Mouse (Mus musculus) liver, embryonic 15.5 days (tissue): ENCODE results near the gene Tmem251. TPM values are rescaled to one million over a fixed set of nuclear protein-coding genes. Genes with fewer than 3 reads are reported as not detected.

ENCODE experiments used
- ATAC-seq: fragments of 200-750 bp; cut with Nextera tagmentation; 2 replicates; pipeline ENCODE4 v1.8.0; 2017; ENCODE audit warnings: moderate number of reproducible peaks, mild to moderate bottlenecking, moderate library complexity; ENCODE audit not compliant: insufficient read depth
- H3K27ac ChIP-seq: fragments of 300-500 bp; sonication (generic); replicated peaks from 2 replicates; pipeline ENCODE4 v1.5.1; 2015; ENCODE audit warnings: mild to moderate bottlenecking, inconsistent platforms
- H3K27me3 ChIP-seq: fragments of 300-500 bp; sonication (generic); 2 replicates; pipeline ENCODE4 v1.6.1; 2015; ENCODE audit warnings: mild to moderate bottlenecking, inconsistent platforms
- H3K36me3 ChIP-seq: fragments of 300-500 bp; sonication (generic); replicated peaks from 2 replicates; pipeline ENCODE4 v1.6.1; 2015; ENCODE audit warnings: moderate library complexity, mild to moderate bottlenecking, inconsistent platforms
- H3K4me1 ChIP-seq: fragments of 300-500 bp; sonication (generic); replicated peaks from 2 replicates; pipeline ENCODE4 v1.6.1; 2015; ENCODE audit warnings: inconsistent platforms
- H3K4me2 ChIP-seq: fragments of 300-500 bp; sonication (generic); 2 replicates; pipeline ENCODE4 v1.6.1; 2015; ENCODE audit warnings: moderate library complexity, mild to moderate bottlenecking, inconsistent platforms
- H3K4me3 ChIP-seq: fragments of 300-500 bp; sonication (generic); replicated peaks from 2 replicates; pipeline ENCODE4 v1.5.1; 2015; ENCODE audit warnings: mild to moderate bottlenecking, inconsistent platforms
- H3K9ac ChIP-seq: fragments of 300-500 bp; sonication (generic); 2 replicates; pipeline ENCODE4 v1.6.1; 2015; ENCODE audit warnings: moderate library complexity, mild to moderate bottlenecking, inconsistent platforms
- H3K9me3 ChIP-seq: fragments of 300-500 bp; sonication (generic); replicated peaks from 2 replicates; pipeline ENCODE4 v1.6.1; 2016; ENCODE audit warnings: inconsistent platforms
- WGBS: fragments of 180-500 bp; shearing (Covaris S2); methylation state at CpG from one replicate; pipeline ENCODE4 v1.1.7; 2015; ENCODE audit warnings: mixed read lengths; ENCODE audit not compliant: insufficient replicate concordance; 5-methylcytosine and 5-hydroxymethylcytosine counted together
- polyA plus RNA-seq: library from polyadenylated mRNA; unstranded; fragments of >200 nt; fragmentation: Nextera tagmentation; extraction: Ambion mirVana; gene quantifications from 2 replicates; pipeline ENCODE4 v1.2.1, GENCODE M21; 2015

Tmem251 gene
- polyA plus RNA-seq: 5.6 and 5.7 TPM in 2 replicates

- Histone ChIP-seq H3K4me3 (peak within 1 kb of the TSS; percentile 92), H3K4me2 (peak within 1 kb of the TSS; percentile 78), H3K9me3 (no peaks in the 10 kb centered on the region), H3K4me1 (peaks cover 38% of the 10 kb centered on the region), H3K9ac (peak within 1 kb of the TSS; percentile 92), H3K27me3 (no peaks in the 10 kb centered on the region), H3K36me3 (peaks cover 29% of the 10 kb centered on the region), H3K27ac (peak within 1 kb of the TSS; percentile 96)
- WGBS: under 1% methylated on average over 63 of the region's 63 CpGs
- peak; percentile 96 for ATAC-seq
Measured at GRCm38 (mm10) chr12:102743589-102744574, at the start of gene Tmem251, which contains the start of gene Moap1. Gene Tmem251, plus strand, starts transcription at chr12:102743762. Gene Moap1, minus strand, starts transcription at chr12:102743661.

- Histone ChIP-seq H3K36me3 (no peaks in the 10 kb centered on the region), H3K27me3 (no peaks in the 10 kb centered on the region), H3K4me3 (no peak overlapping the region), H3K4me2 (peak overlapping the region; percentile 23; the same call in 1 of the 2 replicates), H3K27ac (0 out of 2 replicates have a peak overlapping the region, but pooled peaks have one; percentile 6), H3K9ac (no peak overlapping the region), H3K4me1 (peaks cover 81% of the 10 kb centered on the region), H3K9me3 (no peaks in the 10 kb centered on the region)
- WGBS: 59% methylated on average over 18 of the region's 18 CpGs
- no peak for ATAC-seq
Measured at GRCm38 (mm10) chr12:102695369-102696239, 48.0 kb upstream of the Tmem251 start.

- no peak for ATAC-seq
- H3K9me3 ChIP-seq: no peaks in the 10 kb centered on the region
- H3K36me3 ChIP-seq: no peaks in the 10 kb centered on the region
- H3K4me3 ChIP-seq: no peak overlapping the region
- H3K4me2 ChIP-seq: no peak overlapping the region
- H3K27me3 ChIP-seq: no peaks in the 10 kb centered on the region
- no peak overlapping the region for H3K9ac ChIP-seq
- 74% methylated on average over 14 of the region's 14 CpGs for WGBS
- peaks cover 72% of the 10 kb centered on the region for H3K4me1 ChIP-seq
- H3K27ac ChIP-seq: no peak overlapping the region
Measured at GRCm38 (mm10) chr12:102696635-102697354, 46.8 kb upstream of the Tmem251 start.

GRCm38 (mm10) chr12:102697381-102697780 lies 46.2 kb upstream of the Tmem251 start:
- H3K36me3 ChIP-seq: no peaks in the 10 kb centered on the region
- peaks cover 74% of the 10 kb centered on the region for H3K4me1 ChIP-seq
- no peak overlapping the region for H3K4me2 ChIP-seq
- no peak overlapping the region for H3K27ac ChIP-seq
- no peaks in the 10 kb centered on the region for H3K27me3 ChIP-seq
- 70% methylated on average over 7 of the region's 7 CpGs for WGBS
- no peak for ATAC-seq
- no peak overlapping the region for H3K9ac ChIP-seq
- no peak overlapping the region for H3K4me3 ChIP-seq
- H3K9me3 ChIP-seq: no peaks in the 10 kb centered on the region

GRCm38 (mm10) chr12:102698089-102698684 lies 45.4 kb upstream of the Tmem251 start:
- Histone ChIP-seq H3K4me1 (peaks cover 79% of the 10 kb centered on the region), H3K27ac (no peak overlapping the region), H3K4me2 (no peak overlapping the region), H3K9me3 (no peaks in the 10 kb centered on the region), H3K4me3 (no peak overlapping the region), H3K27me3 (0 out of 2 replicates have a peak, but pooled peaks cover under 1% of the 10 kb centered on the region), H3K36me3 (no peaks in the 10 kb centered on the region), H3K9ac (no peak overlapping the region)
- WGBS: 25% methylated on average over 1 of the region's 1 CpGs
- peak; percentile 28; the same call in 1 of the 2 replicates for ATAC-seq

- Histone ChIP-seq H3K4me1 (peaks cover 86% of the 10 kb centered on the region), H3K4me2 (no peak overlapping the region), H3K27ac (no peak overlapping the region), H3K36me3 (no peaks in the 10 kb centered on the region), H3K27me3 (0 out of 2 replicates have a peak, but pooled peaks cover 10% of the 10 kb centered on the region), H3K9me3 (no peaks in the 10 kb centered on the region), H3K4me3 (no peak overlapping the region), H3K9ac (no peak overlapping the region)
- 76% methylated on average over 1 of the region's 1 CpGs for WGBS
- ATAC-seq: no peak
Measured at GRCm38 (mm10) chr12:102699156-102699555, 44.4 kb upstream of the Tmem251 start.

GRCm38 (mm10) chr12:102700453-102700852 lies 43.1 kb upstream of the Tmem251 start:
- H3K4me1 ChIP-seq: peaks cover 86% of the 10 kb centered on the region
- ATAC-seq: no peak
- 68% methylated on average over 12 of the region's 12 CpGs for WGBS
- H3K9ac ChIP-seq: no peak overlapping the region
- H3K9me3 ChIP-seq: no peaks in the 10 kb centered on the region
- no peak overlapping the region for H3K4me2 ChIP-seq
- no peaks in the 10 kb centered on the region for H3K36me3 ChIP-seq
- no peak overlapping the region for H3K27ac ChIP-seq
- H3K27me3 ChIP-seq: 0 out of 2 replicates have a peak, but pooled peaks cover 14% of the 10 kb centered on the region
- H3K4me3 ChIP-seq: no peak overlapping the region

- no peaks in the 10 kb centered on the region for H3K9me3 ChIP-seq
- no peak overlapping the region for H3K27ac ChIP-seq
- 72% methylated on average over 5 of the region's 5 CpGs for WGBS
- H3K9ac ChIP-seq: no peak overlapping the region
- H3K4me3 ChIP-seq: no peak overlapping the region
- ATAC-seq: no peak
- no peak overlapping the region for H3K4me2 ChIP-seq
- H3K27me3 ChIP-seq: peaks cover 27% of the 10 kb centered on the region; the same call in 1 of the 2 replicates
- H3K4me1 ChIP-seq: peaks cover 78% of the 10 kb centered on the region
- no peaks in the 10 kb centered on the region for H3K36me3 ChIP-seq
Measured at GRCm38 (mm10) chr12:102701691-102702207, 41.8 kb upstream of the Tmem251 start.

- peak overlapping the region; percentile 59; the same call in 1 of the 2 replicates for H3K27ac ChIP-seq
- peak overlapping the region; percentile 74 for H3K4me3 ChIP-seq
- no peaks in the 10 kb centered on the region for H3K9me3 ChIP-seq
- 0 out of 2 replicates have a peak overlapping the region, but pooled peaks have one; percentile 23 for H3K9ac ChIP-seq
- WGBS: 6% methylated on average over 15 of the region's 15 CpGs
- peak overlapping the region; percentile 98 for H3K4me2 ChIP-seq
- no peak for ATAC-seq
- H3K4me1 ChIP-seq: peaks cover 70% of the 10 kb centered on the region
- peaks cover 34% of the 10 kb centered on the region for H3K27me3 ChIP-seq
- H3K36me3 ChIP-seq: no peaks in the 10 kb centered on the region
Measured at GRCm38 (mm10) chr12:102702356-102703110, 41.0 kb upstream of the Tmem251 start.
